Mouse (Mus musculus): ENCODE measurements at regions not wholly inside any gene's neighbourhood (a gene's known extent, or its start where the extent isn't known, plus 50 kb on each side); places are given as distances from the start of the nearest gene placed in this dataset.

DNA sequence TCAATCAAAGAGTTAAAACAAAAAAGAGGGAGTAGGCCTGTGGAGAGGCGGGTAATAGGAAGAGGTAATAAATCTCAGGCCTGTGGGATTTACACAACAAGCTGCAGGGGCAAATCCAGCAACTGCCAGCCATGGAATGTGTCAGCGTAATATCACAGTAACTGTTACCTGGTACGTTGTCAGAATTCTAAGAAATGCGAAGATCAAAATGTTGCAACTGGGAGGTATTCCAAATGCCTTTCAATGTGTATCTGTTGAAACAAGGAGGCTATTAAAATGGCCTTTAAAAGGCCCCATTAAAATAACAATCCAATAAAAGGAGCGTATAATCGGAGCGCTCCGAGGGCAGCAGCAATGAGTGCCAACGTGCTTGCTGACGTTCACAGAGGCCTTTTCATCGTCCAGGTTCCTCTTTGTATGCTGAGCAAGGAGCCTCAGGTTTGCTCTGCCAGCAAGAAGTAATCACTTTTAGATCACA lies 205.7 kb upstream of the Hhip start:
- no peak for TF ChIP-seq CTCF (IDR thresholded peaks at IDR 0.05; ENCODE audit: low read depth)
- no peak for TF ChIP-seq EP300 (IDR thresholded peaks at IDR 0.05; ENCODE audit: low read depth)

Measured in liver, postnatal 0 days (tissue).